Mouse (Mus musculus) ES-Bruce4 (cell line): ENCODE results near the gene Cd4.

Source experiments
- CTCF ChIP-seq: IDR thresholded peaks from one replicate; pipeline ENCODE4 v1.8.1; 2011; ENCODE audit warnings: low read depth, low read length
- EP300 ChIP-seq: IDR thresholded peaks from 2 replicates; pipeline ENCODE4 v1.6.1; 2011; ENCODE audit warnings: low read depth, low read length; ENCODE audit not compliant: insufficient read depth

DNA sequence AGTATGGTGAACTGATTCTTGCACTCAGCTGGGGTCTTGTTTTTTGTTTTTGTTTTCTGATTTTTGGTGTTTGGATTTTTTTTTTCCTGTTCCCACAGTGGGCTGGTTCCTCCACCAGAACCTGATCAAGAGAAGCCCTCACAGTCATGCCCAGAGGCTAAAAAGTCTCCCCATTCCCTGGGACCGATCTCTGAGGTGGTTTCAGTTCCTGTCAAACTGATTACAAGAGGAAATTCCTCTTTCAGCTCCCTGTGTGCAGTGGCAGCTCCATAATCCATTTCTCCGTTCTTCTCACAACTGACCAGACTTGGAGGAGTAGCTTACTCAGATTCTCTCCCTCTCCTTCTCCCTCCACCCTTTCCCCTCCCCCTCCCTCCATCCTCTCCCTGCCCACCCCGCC is 13.7 kb downstream of the Cd4 start:
- TF ChIP-seq CTCF (no peak), EP300 (no peak)
